Mouse (Mus musculus) embryonic stem cell, embryonic (primary cell): ENCODE results near the gene Cdh1.

Experiments used
- CTCF ChIA-PET, 4 experiments: fragments of 300-600 bp in 2 of 4; fragments of 350-600 bp in 2 of 4; sonication (Branson Sonifier 250); formaldehyde crosslinking; loops; one replicate each; lab custom pipeline; 2022; ENCODE audit warnings: inconsistent platforms in 2 of 4; lab: Charles Lee
- POLR2A ChIA-PET, 4 experiments: fragments of 300-600 bp in 2 of 4; fragments of 350-600 bp in 2 of 4; sonication (Branson Sonifier 250); formaldehyde crosslinking; loops; one replicate each; lab custom pipeline; 2022; ENCODE audit warnings: antibody characterized with exemption in 4 of 4, inconsistent platforms in 1 of 4; lab: Charles Lee

Gene Cdh1

GRCm38 (mm10) chr8:106624743-106625142 lies 21.6 kb downstream of the Cdh1 start:
- ChIA-PET CTCF (interaction anchor here in 1 of 4 experiments (0.6 kb wide), 1 partner anchor 22 kb away, joined by 4 read pairs; the partner anchor contains the start of gene Cdh1), POLR2A (interaction anchor here (0.6 to 23.1 kb wide), 17 partner anchors 6 to 374 kb away, joined by 3 to 518 read pairs (median 7); partner anchors contain the start of gene Cdh1 (in 2 of the 4))

DNA sequence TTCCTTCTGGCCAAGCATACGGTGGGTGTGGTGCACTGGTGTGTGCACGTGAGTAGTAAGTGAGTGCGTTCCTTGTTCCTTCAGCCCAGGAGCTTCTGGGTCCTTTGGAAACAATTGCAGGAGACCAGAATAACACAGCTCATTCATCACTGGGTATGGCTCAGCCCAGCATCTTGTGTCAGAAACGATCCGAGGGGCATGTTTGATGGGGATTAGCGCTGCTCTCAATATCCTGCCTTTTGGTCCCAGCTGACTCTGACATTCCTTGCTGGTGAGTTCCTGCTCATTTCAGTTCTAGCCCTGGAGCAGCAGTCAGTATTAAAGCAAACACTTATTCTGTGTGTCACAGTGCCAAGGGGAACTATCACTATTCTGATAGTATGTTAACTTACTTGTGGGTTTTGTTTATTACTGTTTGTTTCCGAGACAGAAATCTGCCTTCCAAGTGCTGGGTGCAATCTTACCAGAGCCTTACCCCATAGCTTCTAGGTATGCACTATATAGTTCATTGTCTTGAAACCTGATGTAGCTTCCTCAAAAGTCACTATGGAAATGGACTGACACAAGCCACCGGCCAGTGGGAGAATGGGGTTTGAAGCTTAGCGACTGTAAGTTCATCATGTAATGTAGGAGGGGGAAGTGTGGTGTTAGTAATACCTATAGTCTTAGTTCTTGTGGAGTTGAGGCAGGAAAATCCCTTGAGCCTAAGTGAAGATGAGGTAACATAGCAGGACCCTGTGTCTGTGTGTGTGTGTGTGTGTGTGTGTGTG lies 23.1 kb downstream of the Cdh1 start:
- CTCF ChIA-PET = interaction anchor here in 2 of 4 experiments (0.5 to 1.0 kb wide), 3 partner anchors 12 to 1059 kb away, joined by 3 to 6 read pairs (median 3); no protein-coding TSS in a partner anchor
- POLR2A ChIA-PET = interaction anchor here (0.5 to 23.1 kb wide), 12 partner anchors 8 to 297 kb away, joined by 3 to 518 read pairs (median 8); partner anchors contain the start of gene Cdh1 (in 1 of the 4)

- CTCF ChIA-PET = interaction anchor here in 3 of 4 experiments (0.5 to 3.6 kb wide), 5 partner anchors 10 to 259 kb away, joined by 3 to 16 read pairs (median 3); no protein-coding TSS in a partner anchor
- POLR2A ChIA-PET = interaction anchor here (0.6 to 23.1 kb wide), 20 partner anchors 8 to 328 kb away, joined by 3 to 518 read pairs (median 8); partner anchors contain the start of gene Cdh1 (in 2 of the 4)
These were observed 25.3 kb downstream of the Cdh1 start for GRCm38 (mm10) chr8:106628291-106628964.

DNA sequence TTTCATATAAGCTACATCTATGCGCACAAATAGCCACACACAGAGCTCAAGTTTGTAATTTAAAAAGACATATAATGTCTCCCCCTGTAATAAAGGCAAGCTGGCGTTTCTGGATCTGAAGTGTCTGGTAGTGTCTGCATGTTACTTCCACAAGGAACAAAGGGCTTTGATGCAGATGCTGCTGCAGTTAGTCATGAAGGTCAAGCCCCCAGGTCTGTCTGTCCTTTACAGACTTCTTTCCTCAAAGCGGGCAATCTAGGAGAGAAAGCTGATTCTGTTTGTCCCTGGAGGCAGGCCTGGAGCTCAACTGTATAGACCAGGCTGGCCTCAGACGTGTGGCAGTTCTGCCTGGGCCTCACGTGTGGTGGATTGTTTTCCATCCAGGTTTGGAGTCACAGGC lies 26.3 kb downstream of the Cdh1 start:
- CTCF ChIA-PET = interaction anchor here (0.5 to 3.6 kb wide), 8 partner anchors 11 to 227 kb away, joined by 3 to 23 read pairs (median 4); no protein-coding TSS in a partner anchor
- POLR2A ChIA-PET = interaction anchor here (0.5 to 23.1 kb wide), 14 partner anchors 10 to 201 kb away, joined by 3 to 518 read pairs (median 14); partner anchors contain the start of gene Cdh1 (in 3 of the 4)

DNA sequence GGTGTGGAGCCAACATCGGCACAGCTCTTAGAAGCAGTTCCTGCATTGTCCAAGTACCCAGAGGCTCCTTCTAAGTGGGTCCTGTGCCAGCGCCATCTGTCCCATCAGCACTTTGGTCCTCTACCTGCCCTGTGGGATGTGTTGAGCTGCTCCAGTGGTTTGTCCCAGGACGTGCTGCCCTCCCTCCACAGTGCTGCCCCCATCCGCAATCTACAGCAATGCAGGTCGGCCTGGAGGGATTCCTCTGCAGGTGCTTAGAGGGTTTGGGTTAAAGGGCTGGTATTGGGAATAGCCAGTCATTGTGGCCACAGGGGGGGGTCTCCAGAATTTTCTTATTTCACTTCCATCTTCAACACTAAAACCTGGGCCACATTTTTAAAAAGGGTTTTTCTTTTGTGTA lies 28.8 kb downstream of the Cdh1 start:
- POLR2A ChIA-PET = interaction anchor here (0.6 to 23.1 kb wide), 26 partner anchors 9 to 1549 kb away, joined by 3 to 518 read pairs (median 4); partner anchors contain the start of genes Cdh1 (in 2 of the 4) and Pdf (in 1 of the 4)
- CTCF ChIA-PET = interaction anchor here in 3 of 4 experiments (0.6 to 3.2 kb wide), 20 partner anchors 10 to 71 kb away, joined by 3 to 27 read pairs (median 4); partner anchors contain the start of gene Gm10073 (in 1 of the 3)

DNA sequence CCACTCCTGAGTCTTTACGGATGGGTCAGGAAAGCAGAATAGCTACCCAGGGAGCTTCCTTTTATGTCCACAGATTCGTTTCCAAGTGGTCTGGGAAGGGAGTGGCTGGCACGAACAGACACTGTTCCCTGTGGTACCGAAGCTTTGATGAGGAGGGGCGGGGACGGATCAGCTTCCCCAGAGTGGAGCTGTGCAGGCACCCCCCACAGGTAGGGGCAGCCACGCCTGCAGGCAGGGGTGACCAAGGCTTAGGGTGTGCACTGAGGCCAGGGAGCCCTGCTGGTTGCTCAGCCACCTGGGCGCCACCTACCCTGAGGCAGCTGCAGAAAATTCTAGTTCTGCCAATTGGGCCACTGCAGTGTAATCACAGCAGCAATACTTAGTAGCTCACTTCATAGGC lies 29.5 kb downstream of the Cdh1 start:
- ChIA-PET POLR2A (interaction anchor here (0.6 to 23.1 kb wide), 28 partner anchors 9 to 1957 kb away, joined by 3 to 518 read pairs (median 4); partner anchors contain the start of genes Cdh1 (in 3 of the 4) and Pdf (in 1 of the 4)), CTCF (interaction anchor here (0.5 to 3.2 kb wide), 26 partner anchors 9 to 378 kb away, joined by 3 to 27 read pairs (median 4); partner anchors contain the start of genes Gm10073 (in 1 of the 4) and Sntb2 (in 1 of the 4))

DNA sequence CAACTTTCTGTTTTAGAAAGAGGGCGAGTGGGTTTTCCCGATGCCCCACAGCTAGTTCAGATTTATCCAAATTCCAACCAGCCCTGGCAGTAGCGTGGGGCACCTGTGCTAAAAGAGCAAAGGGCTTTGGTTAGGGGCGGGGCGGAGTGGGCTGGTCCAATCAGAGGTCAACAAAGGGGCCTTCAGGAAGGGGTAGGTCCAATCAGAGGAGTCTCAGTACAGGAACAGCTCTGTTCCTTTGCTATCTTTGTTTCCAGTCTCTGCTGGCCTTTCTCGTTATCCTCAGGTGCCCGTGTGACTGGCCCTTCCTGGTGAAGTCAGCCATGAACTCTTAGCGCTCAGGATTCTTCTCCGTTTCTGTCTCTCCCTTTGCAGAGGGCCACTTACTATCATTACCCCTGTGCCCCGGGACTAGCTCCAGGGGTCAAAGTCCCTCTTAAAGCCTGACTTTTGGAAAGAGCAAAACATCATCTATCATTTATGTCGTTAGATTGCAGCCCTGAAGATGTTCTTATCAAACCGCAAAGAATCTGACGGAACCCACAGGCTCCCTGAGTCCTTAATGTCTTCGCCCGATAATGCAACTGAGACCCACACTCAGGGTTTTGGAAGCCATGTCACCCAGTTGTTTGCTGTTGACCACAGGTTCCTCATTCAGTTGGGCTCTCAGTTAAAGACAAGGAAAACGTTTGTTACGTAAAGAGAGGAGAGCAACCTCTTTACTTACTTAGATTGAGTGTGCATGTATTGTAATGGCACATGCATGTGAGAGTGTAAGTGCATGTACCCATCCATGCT lies 30.4 kb downstream of the Cdh1 start:
- POLR2A ChIA-PET = interaction anchor here (0.6 to 23.1 kb wide), 29 partner anchors 8 to 296 kb away, joined by 3 to 518 read pairs (median 4); partner anchors contain the start of genes Cdh1 (in 3 of the 4) and Smpd3 (in 1 of the 4)

GRCm38 (mm10) chr8:106635284-106635683 lies 32.1 kb downstream of the Cdh1 start:
- ChIA-PET CTCF (interaction anchor here in 2 of 4 experiments (0.6 to 0.7 kb wide), 2 partner anchors 68 to 486 kb away, joined by 3 to 5 read pairs; no protein-coding TSS in a partner anchor), POLR2A (interaction anchor here in 3 of 4 experiments (0.7 to 23.1 kb wide), 14 partner anchors 6 to 58 kb away, joined by 3 to 518 read pairs (median 6); partner anchors contain the start of gene Cdh1 (in 1 of the 3))

More for the DNA sequence above, 30.4 kb downstream of the Cdh1 start:
- CTCF ChIA-PET = interaction anchor here (0.6 to 3.2 kb wide), 15 partner anchors 9 to 302 kb away, joined by 3 to 27 read pairs (median 4); partner anchors contain the start of genes Gm10073 (in 1 of the 4) and Sntb2 (in 1 of the 4)

- ChIA-PET CTCF (interaction anchor here in 1 of 4 experiments (1.8 kb wide), 1 partner anchor 76 kb away, joined by 6 read pairs; no protein-coding TSS in a partner anchor), POLR2A (interaction anchor here (0.6 to 23.1 kb wide), 18 partner anchors 7 to 81 kb away, joined by 3 to 518 read pairs (median 4); partner anchors contain the start of gene Cdh1 (in 3 of the 4))
These were observed 34.3 kb downstream of the Cdh1 start for GRCm38 (mm10) chr8:106637446-106637845.

- CTCF ChIA-PET = no interaction called here
- POLR2A ChIA-PET = interaction anchor here in 2 of 4 experiments (1.8 to 23.1 kb wide), 7 partner anchors 8 to 58 kb away, joined by 4 to 518 read pairs (median 31); partner anchors contain the start of gene Cdh1 (in 1 of the 2)
These were observed 35.7 kb downstream of the Cdh1 start for GRCm38 (mm10) chr8:106638768-106639295.

DNA sequence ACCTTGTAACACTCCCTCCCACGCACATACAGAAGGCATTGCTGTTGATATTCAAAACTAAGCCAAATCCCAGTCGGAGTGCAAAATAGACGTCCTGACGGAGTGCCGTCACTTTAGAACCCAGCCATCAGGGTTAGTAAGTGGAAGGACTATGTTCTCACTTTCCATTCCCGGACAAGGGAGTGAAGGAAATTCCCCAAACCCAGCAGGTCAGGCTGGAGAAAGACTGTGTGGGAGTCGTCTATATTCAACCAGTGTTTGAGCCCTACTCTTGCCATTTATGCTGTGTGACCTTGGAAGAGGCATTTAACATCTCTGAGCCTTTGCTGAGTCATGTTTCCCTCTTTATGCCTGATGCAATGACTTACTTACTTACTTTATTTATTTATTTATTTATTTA lies 37.1 kb downstream of the Cdh1 start:
- POLR2A ChIA-PET = interaction anchor here (0.6 to 23.1 kb wide), 17 partner anchors 7 to 625 kb away, joined by 3 to 518 read pairs (median 4); partner anchors contain the start of gene Cdh1 (in 2 of the 4)
- CTCF ChIA-PET = interaction anchor here in 3 of 4 experiments (1.2 to 1.7 kb wide), 3 partner anchors 19 to 79 kb away, joined by 3 to 4 read pairs (median 3); no protein-coding TSS in a partner anchor

DNA sequence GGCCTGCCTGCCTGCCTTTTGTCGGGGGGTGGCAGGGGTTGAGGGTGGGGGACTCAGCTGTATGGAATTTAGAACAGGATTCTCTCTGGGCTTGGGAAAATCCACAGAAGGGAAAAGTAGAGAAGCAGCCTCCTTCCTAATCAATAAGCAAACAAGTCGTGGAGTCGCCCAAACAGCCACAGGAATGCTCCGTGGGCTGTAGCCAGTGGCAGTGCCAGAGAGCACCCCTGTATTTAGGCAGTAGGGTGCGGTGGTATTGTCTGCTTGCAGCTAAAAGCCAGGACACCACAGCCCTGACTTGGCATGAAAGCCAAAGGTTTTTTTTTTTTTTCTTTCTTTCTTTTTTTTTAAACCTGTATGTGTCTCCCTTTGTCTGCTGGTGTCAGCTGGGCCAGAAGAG lies 37.8 kb downstream of the Cdh1 start:
- ChIA-PET CTCF (interaction anchor here (0.6 to 3.3 kb wide), 9 partner anchors 8 to 214 kb away, joined by 3 to 13 read pairs (median 3); no protein-coding TSS in a partner anchor), POLR2A (interaction anchor here (0.6 to 23.1 kb wide), 26 partner anchors 8 to 624 kb away, joined by 3 to 518 read pairs (median 4); partner anchors contain the start of gene Cdh1 (in 2 of the 4))

- CTCF ChIA-PET = interaction anchor here in 3 of 4 experiments (0.6 to 4.5 kb wide), 7 partner anchors 10 to 507 kb away, joined by 3 to 36 read pairs (median 4); no protein-coding TSS in a partner anchor
These were observed 39.0 kb downstream of the Cdh1 start for GRCm38 (mm10) chr8:106642172-106642571.

DNA sequence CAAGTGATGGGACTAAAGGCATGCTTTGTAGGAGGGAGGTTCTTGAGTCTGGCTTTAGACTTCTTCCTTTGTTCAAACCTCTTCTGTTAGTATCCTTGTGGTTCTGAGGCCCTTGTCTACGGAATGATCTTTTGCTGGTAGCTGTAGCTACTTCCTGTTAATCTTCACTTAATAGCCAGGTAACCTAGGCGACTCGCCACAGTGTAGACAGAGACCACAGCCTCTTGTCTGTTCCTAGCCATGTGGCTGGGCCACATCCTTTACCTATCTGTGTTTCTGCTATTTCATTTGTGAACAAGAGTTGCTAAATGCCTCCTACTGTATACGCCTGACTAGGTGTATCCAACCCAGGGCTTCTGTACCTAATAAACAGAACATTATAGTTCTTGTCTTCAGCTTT lies 39.9 kb downstream of the Cdh1 start:
- CTCF ChIA-PET = interaction anchor here (0.5 to 4.5 kb wide), 8 partner anchors 11 to 89 kb away, joined by 3 to 36 read pairs (median 4); no protein-coding TSS in a partner anchor

More at GRCm38 (mm10) chr8:106642172-106642571, 39.0 kb downstream of the Cdh1 start:
- POLR2A ChIA-PET = interaction anchor here (0.6 to 23.1 kb wide), 27 partner anchors 9 to 199 kb away, joined by 3 to 518 read pairs (median 5); partner anchors contain the start of gene Cdh1 (in 3 of the 4)

GRCm38 (mm10) chr8:106644957-106645356 lies 41.8 kb downstream of the Cdh1 start:
- POLR2A ChIA-PET = interaction anchor here in 3 of 4 experiments (0.6 to 23.1 kb wide), 17 partner anchors 12 to 137 kb away, joined by 3 to 518 read pairs (median 8); partner anchors contain the start of gene Cdh1 (in 2 of the 3)
- CTCF ChIA-PET = interaction anchor here (0.7 to 4.5 kb wide), 21 partner anchors 12 to 212 kb away, joined by 3 to 36 read pairs (median 4); partner anchors contain the start of gene Cdh1 (in 2 of the 4)

More for the DNA sequence above, 39.9 kb downstream of the Cdh1 start:
- POLR2A ChIA-PET = interaction anchor here (0.6 to 23.1 kb wide), 25 partner anchors 10 to 1354 kb away, joined by 3 to 518 read pairs (median 5); partner anchors contain the start of gene Cdh1 (in 3 of the 4)
